Mouse (Mus musculus) left cerebral cortex, postnatal 10 days (tissue): ENCODE data around the gene Rtl8a. TPM values are rescaled to one million over a fixed set of nuclear protein-coding genes. Genes with fewer than 3 reads are reported as not detected.
"Not testable (repeated sequence)": the region's sequence is repeated elsewhere in the genome, so short reads cannot be mapped to it uniquely, and the experiment has no call there.

ENCODE experiments used
- DNase-seq, 2 experiments: peaks; one replicate each; pipeline ENCODE4 v3.0.0; 2021 to 2022; ENCODE audit warnings: low spot score in 2 of 2, mixed read lengths in 1 of 2; ENCODE audit errors: extremely low spot score in 1 of 2
- intact Hi-C: fragments of 180-260 bp; cut with DNase I; formaldehyde crosslinking; loops from one replicate; pipeline ENCODE4 v1.15.1; 2025
- total RNA-seq, 2 experiments: library from RNA; stranded (reverse); gene quantifications; 2 replicates each; pipeline ENCODE4 v1.2.3; 2021

Gene Rtl8a
- total RNA-seq, 2 experiments from 2014 or later, result 277 to 348 TPM

- DNase-seq, result peak in 1 of 2 experiments; percentile 47
- intact Hi-C loops, result not testable (repeated sequence)
Measured at GRCm38 (mm10) chrX:53606176-53606575, 37.3 kb downstream of the Rtl8a start.

DNA sequence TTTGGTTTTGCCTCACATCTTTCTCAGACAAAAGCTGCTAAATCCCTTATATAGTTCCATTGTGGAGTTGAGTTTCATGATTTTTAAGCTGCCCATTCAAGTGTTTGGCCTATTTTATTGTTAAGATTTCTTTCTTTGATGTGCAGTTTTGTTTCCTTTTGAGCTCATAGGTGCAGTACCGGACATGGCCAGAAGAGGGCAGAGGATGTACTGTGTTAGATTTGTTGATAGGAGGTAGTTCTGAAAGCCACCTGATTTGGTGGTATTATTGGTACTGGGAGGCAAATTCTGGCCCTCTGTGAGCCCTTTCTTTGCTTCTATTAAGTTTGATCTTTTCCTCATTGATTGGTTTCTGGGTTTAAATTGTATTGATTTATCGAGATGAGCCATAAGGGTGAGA is 43.5 kb downstream of the Rtl8a start:
- DNase-seq, result peak in 1 of 2 experiments; percentile 52
- intact Hi-C loops, result not testable (repeated sequence)

Other genes starting within 250 kb of the Rtl8a start
- not detected for gene Etd, start 208.8 kb downstream of the Rtl8a start, total RNA-seq
- gene Rtl8c, start 35.6 kb downstream of the Rtl8a start, total RNA-seq, result 100 to 1,000 TPM; 175 to 185 TPM
- gene Gm14597, start 34.7 kb downstream of the Rtl8a start, total RNA-seq, result not detected
- gene Rtl8b, start 26.7 kb upstream of the Rtl8a start, total RNA-seq, result 100 to 1,000 TPM; 232 to 245 TPM
- gene 4930502E18Rik, start 81.1 kb upstream of the Rtl8a start, total RNA-seq, result under 1 TPM; 0.32 TPM
- gene 1700013H16Rik, start 114.1 kb upstream of the Rtl8a start, total RNA-seq, result not detected
- gene Zfp36l3, start 132.7 kb upstream of the Rtl8a start, total RNA-seq, result not detected
- gene Xlr, start 154.0 kb upstream of the Rtl8a start, total RNA-seq, result 1 to 10 TPM; 1.3 TPM